Mouse (Mus musculus) megakaryocyte, embryonic 14.5 days (primary cell): ENCODE measurements around the gene Trim9.

Experiments used
- FLI1 ChIP-seq: IDR thresholded peaks from 2 replicates; pipeline ENCODE4 v1.6.1; 2012; ENCODE audit warnings: low read length, inconsistent platforms, mixed read lengths
- GATA1 ChIP-seq: IDR thresholded peaks from 3 replicates; pipeline ENCODE4 v1.6.1; 2012; ENCODE audit warnings: mixed read lengths, low read length, inconsistent platforms, borderline replicate concordance

DNA sequence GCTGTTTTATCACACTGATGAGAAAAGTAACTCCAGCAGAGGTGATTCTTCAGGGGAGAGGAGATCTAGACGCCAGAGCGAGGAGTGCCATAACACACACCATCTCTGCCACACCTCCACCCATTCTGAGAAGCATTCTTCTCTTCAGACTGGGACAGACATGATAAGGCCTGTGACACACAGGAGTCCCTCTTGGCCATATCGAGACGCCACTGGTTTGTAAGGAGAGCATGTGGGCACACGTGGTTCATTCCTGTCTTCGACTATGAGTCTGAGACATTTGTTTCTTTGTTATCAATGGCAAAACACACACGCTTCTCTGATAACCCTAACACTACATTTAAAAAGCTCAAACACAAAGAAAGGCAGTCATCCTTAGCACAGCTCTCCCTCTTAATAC is 43.9 kb downstream of the Trim9 start:
- TF ChIP-seq GATA1 (no peak), FLI1 (no peak)
